Mouse (Mus musculus) Patski (cell line): Measurements from ENCODE around the gene Evi5l. TPM values are rescaled to one million over a fixed set of nuclear protein-coding genes. Genes with fewer than 3 reads are reported as not detected.

Experiments
- ATAC-seq: fragments of 100-300 bp; one replicate; pipeline ENCODE4 v1.8.0; 2021
- CTCF ChIA-PET: fragments of 350-600 bp; sonication (Branson Sonifier 250); formaldehyde crosslinking; loops from one replicate; lab custom pipeline; 2022; ENCODE audit warnings: inconsistent platforms; lab: Charles Lee
- POLR2A ChIA-PET: fragments of 350-600 bp; sonication (Branson Sonifier 250); formaldehyde crosslinking; loops from one replicate; lab custom pipeline; 2022; ENCODE audit warnings: antibody characterized with exemption, inconsistent platforms; lab: Charles Lee
- DNase-seq: peaks from one replicate; pipeline ENCODE4 v3.0.0-alpha.2; 2011; ENCODE audit warnings: low read depth, low spot score
- H3K27me3 ChIP-seq: fragments of 371-371 bp; one replicate; pipeline ENCODE4 v1.5.1; 2021
- CTCF ChIP-seq: fragments of 100-300 bp; IDR thresholded peaks from one replicate; pipeline ENCODE4 v1.5.1; 2021
- in situ Hi-C: fragments of 300-500 bp; cut with MboI; formaldehyde crosslinking; loops from 3 replicates; pipeline ENCODE4 v1.11.1; 2018; ENCODE audit warnings: low pct_unique_long_range_greater_than_20kb, mixed read lengths
- polyA plus RNA-seq: library from polyadenylated mRNA; unstranded; gene quantifications from one replicate; pipeline ENCODE4 v1.2.3, GENCODE M21; 2021

The Evi5l gene
- polyA plus RNA-seq, 1 experiment from 2014 or later, result 27.6 TPM

GRCm38 (mm10) chr8:4259805-4260170 lies 93.4 kb downstream of the Evi5l start:
- ChIA-PET POLR2A (no interaction called here), CTCF (interaction anchor here (1.8 to 4.1 kb wide), 3 partner anchors 13 to 62 kb away, joined by 4 to 17 read pairs (median 9); no protein-coding TSS in a partner anchor)
- DNase-seq (no peak), ATAC-seq (no peak)
- TF ChIP-seq CTCF, result no peak
- in situ Hi-C loops, result no loop called here
- no peaks in the 10 kb centered on the region for H3K27me3 ChIP-seq

Other genes with a start within 250 kb of the Evi5l start
- not detected for gene Cd209b, start 239.7 kb upstream of the Evi5l start, polyA plus RNA-seq
- gene Cd209c, start 211.8 kb upstream of the Evi5l start, polyA plus RNA-seq, result not detected
- gene Cd209f, start 60.7 kb upstream of the Evi5l start, polyA plus RNA-seq, result not detected
- not detected for gene Cd209g, start 32.5 kb upstream of the Evi5l start, polyA plus RNA-seq
- gene Prr36, start 50.9 kb downstream of the Evi5l start, polyA plus RNA-seq, result 0.12 TPM
- 2.4 TPM for gene Lrrc8e, start 60.3 kb downstream of the Evi5l start, polyA plus RNA-seq
- gene Map2k7, start 72.2 kb downstream of the Evi5l start, polyA plus RNA-seq, result 63.2 TPM
- gene Gm49320, start 72.3 kb downstream of the Evi5l start, polyA plus RNA-seq, result not detected
- gene Tgfbr3l, start 81.6 kb downstream of the Evi5l start, polyA plus RNA-seq, result 4.6 TPM
- gene Snapc2, start 86.5 kb downstream of the Evi5l start, polyA plus RNA-seq, result 42.7 TPM
- 81.0 TPM for gene Ctxn1, start 92.7 kb downstream of the Evi5l start, polyA plus RNA-seq
- 86.6 TPM for gene Timm44, start 109.3 kb downstream of the Evi5l start, polyA plus RNA-seq
- gene Ccl25, start 158.6 kb downstream of the Evi5l start, polyA plus RNA-seq, result 5.6 TPM
- 66.1 TPM for gene Elavl1, start 158.8 kb downstream of the Evi5l start, polyA plus RNA-seq